Mouse (Mus musculus) neural tube, embryonic 14.5 days (tissue): Measurements from ENCODE around the gene Pef1. TPM values are rescaled to one million over a fixed set of nuclear protein-coding genes. Genes with fewer than 3 reads are reported as not detected.

Experiments
- ATAC-seq: fragments of 200-750 bp; cut with Nextera tagmentation; 2 replicates; pipeline ENCODE4 v1.8.0; 2017; ENCODE audit warnings: low read depth, mild to moderate bottlenecking, moderate TSS enrichment, moderate library complexity
- H3K27ac ChIP-seq: fragments of 300-500 bp; sonication (generic); 2 replicates; pipeline ENCODE4 v1.5.1; 2014; ENCODE audit warnings: low read depth, mild to moderate bottlenecking, control low read depth, low read length, moderate library complexity, mixed read lengths
- H3K27me3 ChIP-seq: fragments of 300-500 bp; sonication (generic); 2 replicates; pipeline ENCODE4 v1.6.1; 2014; ENCODE audit warnings: low read length; ENCODE audit not compliant: control insufficient read depth, insufficient read depth
- H3K36me3 ChIP-seq: fragments of 300-500 bp; sonication (generic); 2 replicates; pipeline ENCODE4 v1.6.1; 2014; ENCODE audit warnings: low read length, mixed read lengths; ENCODE audit not compliant: control insufficient read depth, insufficient read depth
- H3K4me1 ChIP-seq: fragments of 300-500 bp; sonication (generic); 2 replicates; pipeline ENCODE4 v1.6.1; 2014; ENCODE audit warnings: low read length; ENCODE audit not compliant: control insufficient read depth, insufficient read depth
- H3K4me2 ChIP-seq: fragments of 300-500 bp; sonication (generic); 2 replicates; pipeline ENCODE4 v1.6.1; 2014; ENCODE audit warnings: mild to moderate bottlenecking, low read depth, low read length, control low read depth
- H3K4me3 ChIP-seq: fragments of 300-500 bp; sonication (generic); 2 replicates; pipeline ENCODE4 v1.5.1; 2014; ENCODE audit warnings: low read depth, low read length, control low read depth, mixed read lengths
- H3K9ac ChIP-seq: fragments of 300-500 bp; sonication (generic); replicated peaks from 2 replicates; pipeline ENCODE4 v1.6.1; 2014; ENCODE audit warnings: low read depth, mild to moderate bottlenecking, control low read depth, low read length, mixed read lengths
- H3K9me3 ChIP-seq: fragments of 300-500 bp; sonication (generic); 2 replicates; pipeline ENCODE4 v1.6.1; 2016; ENCODE audit warnings: low read length; ENCODE audit not compliant: control insufficient read depth
- WGBS: fragments of 180-500 bp; shearing (Covaris S2); extraction: QIAGEN DNeasy Blood & Tissue Kit; methylation state at CpG from one replicate; pipeline ENCODE4 v1.1.7; 2014; 5-methylcytosine and 5-hydroxymethylcytosine counted together
- polyA plus RNA-seq: library from polyadenylated mRNA; unstranded; fragments of >200 nt; fragmentation: Nextera tagmentation; extraction: Ambion mirVana; gene quantifications from 2 replicates; pipeline ENCODE4 v1.2.1, GENCODE M21; 2014

Gene Pef1
- polyA plus RNA-seq, 1 experiment from 2014 or later, result 68.3 TPM

- H3K4me3 ChIP-seq, result no peak overlapping the region
- ATAC-seq, result no peak
- H3K4me2 ChIP-seq, result no peak overlapping the region
- no peaks in the 10 kb centered on the region for H3K9me3 ChIP-seq
- no peaks in the 10 kb centered on the region for H3K4me1 ChIP-seq
- H3K27ac ChIP-seq, result no peak overlapping the region
- no peaks in the 10 kb centered on the region for H3K27me3 ChIP-seq
- peaks cover 37% of the 10 kb centered on the region for H3K36me3 ChIP-seq
- no peak overlapping the region for H3K9ac ChIP-seq
- WGBS, result 96% methylated on average over 4 of the region's 4 CpGs
Measured at GRCm38 (mm10) chr4:130124110-130124509, 21.8 kb downstream of the Pef1 start.

DNA sequence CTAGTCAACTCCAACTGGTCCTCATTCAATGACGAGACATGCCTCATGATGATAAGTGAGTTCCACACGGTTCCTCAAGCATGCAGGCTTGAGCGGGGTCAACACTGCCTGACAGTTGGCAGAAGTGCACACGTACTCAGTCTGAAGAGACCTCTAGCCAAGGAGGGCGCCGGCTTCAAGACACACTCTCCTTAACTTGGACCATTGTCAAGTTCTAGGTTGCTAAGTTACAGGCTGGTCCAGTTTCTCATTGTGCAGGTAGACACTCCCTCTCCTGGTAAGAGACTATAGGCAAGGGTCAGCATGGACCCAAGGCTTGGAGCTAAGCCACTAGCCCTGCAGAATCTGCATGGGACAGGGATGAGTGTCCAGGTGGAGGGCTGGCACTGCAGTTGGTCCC lies 22.8 kb downstream of the Pef1 start:
- Histone ChIP-seq H3K9me3 (no peaks in the 10 kb centered on the region), H3K9ac (no peak overlapping the region), H3K27ac (no peak overlapping the region), H3K36me3 (peaks cover 37% of the 10 kb centered on the region), H3K27me3 (no peaks in the 10 kb centered on the region), H3K4me1 (no peaks in the 10 kb centered on the region), H3K4me2 (no peak overlapping the region), H3K4me3 (no peak overlapping the region)
- ATAC-seq, result no peak
- 93% methylated on average over 6 of the region's 6 CpGs for WGBS

- 83% methylated on average over 5 of the region's 5 CpGs for WGBS
- no peak for ATAC-seq
- Histone ChIP-seq H3K27ac (no peak overlapping the region), H3K27me3 (no peaks in the 10 kb centered on the region), H3K4me1 (no peaks in the 10 kb centered on the region), H3K4me2 (no peak overlapping the region), H3K9me3 (no peaks in the 10 kb centered on the region), H3K9ac (no peak overlapping the region), H3K4me3 (no peak overlapping the region), H3K36me3 (peaks cover 37% of the 10 kb centered on the region)
Measured at GRCm38 (mm10) chr4:130125935-130126334, 23.6 kb downstream of the Pef1 start.

GRCm38 (mm10) chr4:130128907-130129306 lies 26.5 kb downstream of the Pef1 start:
- Histone ChIP-seq H3K27ac (no peak overlapping the region), H3K4me1 (no peaks in the 10 kb centered on the region), H3K4me2 (no peak overlapping the region), H3K9me3 (no peaks in the 10 kb centered on the region), H3K4me3 (no peak overlapping the region), H3K27me3 (no peaks in the 10 kb centered on the region), H3K9ac (no peak overlapping the region), H3K36me3 (peaks cover 19% of the 10 kb centered on the region)
- 81% methylated on average over 5 of the region's 5 CpGs for WGBS
- ATAC-seq, result no peak

- Histone ChIP-seq H3K27ac (no peak overlapping the region), H3K9me3 (no peaks in the 10 kb centered on the region), H3K36me3 (peaks cover 11% of the 10 kb centered on the region), H3K4me3 (no peak overlapping the region), H3K9ac (no peak overlapping the region), H3K27me3 (no peaks in the 10 kb centered on the region), H3K4me1 (no peaks in the 10 kb centered on the region), H3K4me2 (no peak overlapping the region)
- 76% methylated on average over 10 of the region's 10 CpGs for WGBS
- no peak for ATAC-seq
Measured at GRCm38 (mm10) chr4:130130082-130130481, 27.7 kb downstream of the Pef1 start.

- Histone ChIP-seq H3K4me1 (no peaks in the 10 kb centered on the region), H3K36me3 (0 out of 2 replicates have a peak, but pooled peaks cover 4% of the 10 kb centered on the region), H3K9me3 (no peaks in the 10 kb centered on the region), H3K27me3 (no peaks in the 10 kb centered on the region), H3K27ac (no peak overlapping the region), H3K4me2 (no peak overlapping the region), H3K9ac (no peak overlapping the region), H3K4me3 (no peak overlapping the region)
- 52% methylated on average over 13 of the region's 13 CpGs for WGBS
- ATAC-seq, result no peak
Measured at GRCm38 (mm10) chr4:130130641-130131350, 28.4 kb downstream of the Pef1 start.

GRCm38 (mm10) chr4:130131448-130132105 lies 29.2 kb downstream of the Pef1 start:
- no peak overlapping the region for H3K27ac ChIP-seq
- 0 out of 2 replicates have a peak, but pooled peaks cover 2% of the 10 kb centered on the region for H3K36me3 ChIP-seq
- H3K4me3 ChIP-seq, result no peak overlapping the region
- 89% methylated on average over 7 of the region's 7 CpGs for WGBS
- ATAC-seq, result no peak
- H3K4me1 ChIP-seq, result no peaks in the 10 kb centered on the region
- H3K27me3 ChIP-seq, result no peaks in the 10 kb centered on the region
- no peak overlapping the region for H3K9ac ChIP-seq
- H3K9me3 ChIP-seq, result no peaks in the 10 kb centered on the region
- H3K4me2 ChIP-seq, result no peak overlapping the region

GRCm38 (mm10) chr4:130133399-130133798 lies 31.0 kb downstream of the Pef1 start:
- Histone ChIP-seq H3K27me3 (no peaks in the 10 kb centered on the region; the same call in 1 of the 2 replicates), H3K4me2 (no peak overlapping the region), H3K4me3 (no peak overlapping the region), H3K36me3 (no peaks in the 10 kb centered on the region), H3K9me3 (no peaks in the 10 kb centered on the region), H3K4me1 (no peaks in the 10 kb centered on the region), H3K9ac (no peak overlapping the region), H3K27ac (no peak overlapping the region)
- ATAC-seq, result no peak
- 64% methylated on average over 6 of the region's 6 CpGs for WGBS

DNA sequence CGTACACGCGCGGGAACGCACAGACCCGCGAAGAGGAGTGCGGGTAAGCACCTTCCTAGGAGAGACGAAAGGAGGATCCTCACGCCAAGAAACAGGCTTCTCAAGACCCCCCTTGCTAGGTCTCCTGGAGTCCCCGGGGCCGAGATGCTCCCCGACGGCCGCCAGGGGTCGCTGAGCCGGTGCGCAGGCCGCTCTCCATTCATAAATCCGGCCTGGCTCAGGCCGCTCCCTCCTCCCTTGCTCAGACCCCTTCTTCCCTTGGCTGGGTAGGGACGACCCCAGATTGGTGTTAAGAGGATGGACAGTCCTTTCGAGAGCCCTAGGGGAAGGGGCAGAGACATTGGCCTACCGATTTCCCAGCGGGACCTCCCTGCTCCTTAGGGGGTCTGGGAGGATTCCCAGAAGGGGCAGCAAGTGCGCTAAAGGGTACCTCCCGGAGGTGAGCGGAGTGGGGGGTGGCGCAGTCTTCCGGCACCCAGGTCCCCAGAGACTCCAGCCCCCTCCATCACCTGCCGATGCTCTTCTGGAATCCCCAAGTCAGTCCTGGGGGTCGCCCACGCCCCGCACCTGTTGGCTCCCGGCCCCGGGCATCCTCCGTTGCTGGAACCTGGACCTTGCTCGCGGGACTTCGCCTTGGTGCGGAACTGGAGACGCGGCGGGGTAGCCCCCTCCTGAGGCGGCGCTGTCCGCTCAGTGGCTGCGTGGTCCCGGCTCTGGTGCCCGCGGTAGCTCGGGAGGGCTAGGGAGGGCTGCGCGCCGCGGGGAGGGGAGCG lies 36.3 kb downstream of the Pef1 start:
- H3K36me3 ChIP-seq, result no peaks in the 10 kb centered on the region
- no peak overlapping the region for H3K27ac ChIP-seq
- H3K4me1 ChIP-seq, result peaks cover 12% of the 10 kb centered on the region; the same call in 1 of the 2 replicates
- ATAC-seq, result peak; percentile 77
- H3K27me3 ChIP-seq, result peaks cover 13% of the 10 kb centered on the region
- 1% methylated on average over 45 of the region's 57 CpGs for WGBS
- H3K9ac ChIP-seq, result peak overlapping the region; percentile 41
- peak overlapping the region; percentile 63 for H3K4me2 ChIP-seq
- H3K9me3 ChIP-seq, result no peaks in the 10 kb centered on the region
- peak overlapping the region; percentile 29 for H3K4me3 ChIP-seq
